Mouse (Mus musculus) lung, embryonic 14.5 days (tissue): ENCODE measurements around the gene Cpn2. TPM values are rescaled to one million over a fixed set of nuclear protein-coding genes. Genes with fewer than 3 reads are reported as not detected.

Experiments
- ATAC-seq: fragments of 200-750 bp; cut with Nextera tagmentation; 2 replicates; pipeline ENCODE4 v1.8.0; 2017; ENCODE audit warnings: mild to moderate bottlenecking, moderate TSS enrichment, moderate library complexity; ENCODE audit not compliant: insufficient read depth
- DNase-seq: peaks from one replicate; pipeline ENCODE4 v3.0.0-alpha.2; 2015
- H3K27ac ChIP-seq: fragments of 300-500 bp; sonication (generic); 2 replicates; pipeline ENCODE4 v1.5.1; 2014; ENCODE audit warnings: low read depth, mild to moderate bottlenecking, moderate library complexity
- H3K27me3 ChIP-seq: fragments of 300-500 bp; sonication (generic); 2 replicates; pipeline ENCODE4 v1.6.1; 2014; ENCODE audit warnings: low read length, control low read depth; ENCODE audit not compliant: insufficient read depth
- H3K36me3 ChIP-seq: fragments of 300-500 bp; sonication (generic); 2 replicates; pipeline ENCODE4 v1.6.1; 2014; ENCODE audit warnings: control low read depth; ENCODE audit not compliant: insufficient read depth
- H3K4me1 ChIP-seq: fragments of 300-500 bp; sonication (generic); 2 replicates; pipeline ENCODE4 v1.6.1; 2014; ENCODE audit warnings: antibody characterized with exemption, control low read depth; ENCODE audit not compliant: insufficient read depth
- H3K4me2 ChIP-seq: fragments of 300-500 bp; sonication (generic); 2 replicates; pipeline ENCODE4 v1.6.1; 2014; ENCODE audit warnings: mild to moderate bottlenecking
- H3K4me3 ChIP-seq: fragments of 300-500 bp; sonication (generic); 2 replicates; pipeline ENCODE4 v1.5.1; 2014; ENCODE audit warnings: low read depth, low read length
- H3K9ac ChIP-seq: fragments of 300-500 bp; sonication (generic); 2 replicates; pipeline ENCODE4 v1.6.1; 2014
- H3K9me3 ChIP-seq: fragments of 300-500 bp; sonication (generic); 2 replicates; pipeline ENCODE4 v1.6.1; 2016; ENCODE audit warnings: low read depth, low read length, control low read depth
- CTCF ChIP-seq: IDR thresholded peaks from 2 replicates; pipeline ENCODE4 v1.5.1; 2016; ENCODE audit warnings: antibody characterized with exemption, low read depth
- WGBS: fragments of 180-500 bp; shearing (Covaris S2); extraction: QIAGEN DNeasy Blood & Tissue Kit; methylation state at CpG from one replicate; pipeline ENCODE4 v1.1.7; 2014; 5-methylcytosine and 5-hydroxymethylcytosine counted together
- polyA plus RNA-seq: library from polyadenylated mRNA; unstranded; fragments of >200 nt; fragmentation: Nextera tagmentation; extraction: Ambion mirVana; gene quantifications from 2 replicates; pipeline ENCODE4 v1.2.1, GENCODE M21; 2014

The Cpn2 gene
- polyA plus RNA-seq, 1 experiment from 2014 or later = not detected

- no peak for TF ChIP-seq CTCF
- Histone ChIP-seq H3K4me2 (no peak overlapping the region), H3K4me3 (no peak overlapping the region), H3K36me3 (no peaks in the 10 kb centered on the region), H3K9ac (no peak overlapping the region), H3K4me1 (no peaks in the 10 kb centered on the region), H3K9me3 (no peaks in the 10 kb centered on the region), H3K27ac (no peak overlapping the region), H3K27me3 (no peaks in the 10 kb centered on the region)
- no peak for DNase-seq
- no peak for ATAC-seq
- 72% methylated on average over 7 of the region's 7 CpGs for WGBS
Measured at GRCm38 (mm10) chr16:30297450-30297849, 30.2 kb upstream of the Cpn2 start.

- Histone ChIP-seq H3K9me3 (no peaks in the 10 kb centered on the region), H3K4me3 (no peak overlapping the region), H3K27me3 (no peaks in the 10 kb centered on the region), H3K9ac (no peak overlapping the region), H3K4me2 (no peak overlapping the region), H3K27ac (no peak overlapping the region), H3K36me3 (no peaks in the 10 kb centered on the region), H3K4me1 (no peaks in the 10 kb centered on the region)
- no peak for DNase-seq
- no peak for TF ChIP-seq CTCF
- 81% methylated on average over 11 of the region's 11 CpGs for WGBS
- ATAC-seq = no peak
Measured at GRCm38 (mm10) chr16:30296601-30297275, 29.4 kb upstream of the Cpn2 start.

- WGBS = 84% methylated on average over 7 of the region's 7 CpGs
- Histone ChIP-seq H3K4me3 (no peak overlapping the region), H3K27ac (no peak overlapping the region), H3K27me3 (no peaks in the 10 kb centered on the region), H3K36me3 (no peaks in the 10 kb centered on the region), H3K4me2 (no peak overlapping the region), H3K4me1 (no peaks in the 10 kb centered on the region), H3K9me3 (no peaks in the 10 kb centered on the region), H3K9ac (no peak overlapping the region)
- no peak for TF ChIP-seq CTCF
- DNase-seq (no peak), ATAC-seq (no peak)
Measured at GRCm38 (mm10) chr16:30295106-30295505, 27.8 kb upstream of the Cpn2 start.

GRCm38 (mm10) chr16:30290436-30290835 is 23.1 kb upstream of the Cpn2 start:
- no peak overlapping the region for H3K4me2 ChIP-seq
- no peak overlapping the region for H3K9ac ChIP-seq
- no peaks in the 10 kb centered on the region for H3K9me3 ChIP-seq
- H3K4me3 ChIP-seq = no peak overlapping the region
- H3K36me3 ChIP-seq = no peaks in the 10 kb centered on the region
- DNase-seq (no peak), ATAC-seq (no peak)
- no peaks in the 10 kb centered on the region for H3K4me1 ChIP-seq
- no peaks in the 10 kb centered on the region for H3K27me3 ChIP-seq
- TF ChIP-seq CTCF = no peak
- H3K27ac ChIP-seq = no peak overlapping the region
- 51% methylated on average over 6 of the region's 6 CpGs for WGBS

GRCm38 (mm10) chr16:30285701-30286100 is 18.4 kb upstream of the Cpn2 start:
- Histone ChIP-seq H3K4me2 (no peak overlapping the region), H3K4me3 (no peak overlapping the region), H3K27me3 (peaks cover 16% of the 10 kb centered on the region), H3K9ac (no peak overlapping the region), H3K27ac (no peak overlapping the region), H3K9me3 (no peaks in the 10 kb centered on the region), H3K36me3 (no peaks in the 10 kb centered on the region), H3K4me1 (peaks cover 7% of the 10 kb centered on the region; the same call in 1 of the 2 replicates)
- ATAC-seq (no peak), DNase-seq (no peak)
- no peak for TF ChIP-seq CTCF
- WGBS = 65% methylated on average over 4 of the region's 4 CpGs

- Histone ChIP-seq H3K9me3 (no peaks in the 10 kb centered on the region), H3K9ac (no peak overlapping the region), H3K36me3 (no peaks in the 10 kb centered on the region), H3K27me3 (peaks cover 16% of the 10 kb centered on the region), H3K27ac (no peak overlapping the region), H3K4me2 (peak overlapping the region; percentile 59), H3K4me3 (peak overlapping the region; percentile 8; the same call in 1 of the 2 replicates), H3K4me1 (peaks cover 10% of the 10 kb centered on the region; the same call in 1 of the 2 replicates)
- TF ChIP-seq CTCF = peak; percentile 88
- DNase-seq (peak; percentile 86), ATAC-seq (0 out of 2 replicates have a peak, but pooled peaks have one; percentile 23)
- 1% methylated on average over 15 of the region's 15 CpGs for WGBS
Measured at GRCm38 (mm10) chr16:30283743-30284337, 16.5 kb upstream of the Cpn2 start.

- Histone ChIP-seq H3K36me3 (no peaks in the 10 kb centered on the region), H3K9ac (peak within 1 kb of the TSS; percentile 15; the same call in 1 of the 2 replicates), H3K4me2 (peak within 1 kb of the TSS; percentile 59), H3K4me1 (peaks cover 10% of the 10 kb centered on the region; the same call in 1 of the 2 replicates), H3K27me3 (peaks cover 16% of the 10 kb centered on the region), H3K4me3 (peak within 1 kb of the TSS; percentile 25), H3K27ac (no peak within 1 kb of the TSS), H3K9me3 (no peaks in the 10 kb centered on the region)
- 7% methylated on average over 34 of the region's 34 CpGs for WGBS
- DNase-seq (peak; percentile 55), ATAC-seq (peak; percentile 48; the same call in 1 of the 2 replicates)
- peak; percentile 42 for TF ChIP-seq CTCF
Measured at GRCm38 (mm10) chr16:30282844-30283495, 15.7 kb upstream of the Cpn2 start, which contains the start of gene Lrrc15. Gene Lrrc15 (minus strand): TSS chr16:30283256.
